Mouse (Mus musculus): ENCODE results near the gene Inpp4b. TPM values are rescaled to one million over a fixed set of nuclear protein-coding genes. Genes with fewer than 3 reads are reported as not detected.

Inpp4b gene
- polyA plus RNA-seq, 1 experiment, result 0.46 TPM

GRCm38 (mm10) chr8:81768731-81769445, 426.5 kb downstream of the Inpp4b start:
- WGBS, result 35% methylated on average over 2 of the region's 2 CpGs
- no peak for DNase-seq (ENCODE audit: low read depth, low spot score)

GRCm38 (mm10) chr8:81770603-81771276, 428.4 kb downstream of the Inpp4b start:
- no peak for DNase-seq (ENCODE audit: low read depth, low spot score)
- WGBS, result 68% methylated on average over 6 of the region's 6 CpGs

- no peak for DNase-seq (ENCODE audit: low read depth, low spot score)
- 89% methylated on average over 5 of the region's 5 CpGs for WGBS
Observed at GRCm38 (mm10) chr8:81772855-81773254, 430.5 kb downstream of the Inpp4b start.

- WGBS, result 72% methylated on average over 9 of the region's 9 CpGs
Observed at GRCm38 (mm10) chr8:81773305-81773965, 431.1 kb downstream of the Inpp4b start.

GRCm38 (mm10) chr8:81774010-81774409, 431.7 kb downstream of the Inpp4b start:
- DNase-seq (ENCODE audit: low read depth, low spot score), result no peak
- 46% methylated on average over 4 of the region's 4 CpGs for WGBS

More at GRCm38 (mm10) chr8:81773305-81773965, 431.1 kb downstream of the Inpp4b start:
- no peak for DNase-seq (ENCODE audit: low read depth, low spot score)

GRCm38 (mm10) chr8:81774454-81774853, 432.1 kb downstream of the Inpp4b start:
- DNase-seq (ENCODE audit: low read depth, low spot score), result no peak

GRCm38 (mm10) chr8:81776516-81777237, 434.3 kb downstream of the Inpp4b start:
- 70% methylated on average over 4 of the region's 4 CpGs for WGBS
- no peak for DNase-seq (ENCODE audit: low read depth, low spot score)

More at GRCm38 (mm10) chr8:81774454-81774853, 432.1 kb downstream of the Inpp4b start:
- WGBS, result 22% methylated on average over 1 of the region's 1 CpGs

- DNase-seq (ENCODE audit: low read depth, low spot score), result no peak
- WGBS, result 73% methylated on average over 1 of the region's 1 CpGs
Observed at GRCm38 (mm10) chr8:81777704-81778103, 435.3 kb downstream of the Inpp4b start.

GRCm38 (mm10) chr8:81779440-81779839, 437.1 kb downstream of the Inpp4b start:
- no peak for DNase-seq (ENCODE audit: low read depth, low spot score)
- WGBS, result 87% methylated on average over 5 of the region's 5 CpGs

GRCm38 (mm10) chr8:81780166-81780565, 437.8 kb downstream of the Inpp4b start:
- WGBS, result 94% methylated on average over 6 of the region's 6 CpGs
- no peak for DNase-seq (ENCODE audit: low read depth, low spot score)

- DNase-seq (ENCODE audit: low read depth, low spot score), result no peak
- WGBS, result 88% methylated on average over 2 of the region's 2 CpGs
Observed at GRCm38 (mm10) chr8:81780921-81781675, 438.7 kb downstream of the Inpp4b start.

- 86% methylated on average over 4 of the region's 4 CpGs for WGBS
- DNase-seq (ENCODE audit: low read depth, low spot score), result no peak
Observed at GRCm38 (mm10) chr8:81782781-81783180, 440.4 kb downstream of the Inpp4b start.

- DNase-seq (ENCODE audit: low read depth, low spot score), result no peak
- WGBS, result 83% methylated on average over 3 of the region's 3 CpGs
Observed at GRCm38 (mm10) chr8:81784775-81785174, 442.4 kb downstream of the Inpp4b start.

- DNase-seq (ENCODE audit: low read depth, low spot score), result no peak
- WGBS, result 72% methylated on average over 2 of the region's 2 CpGs
Observed at GRCm38 (mm10) chr8:81788498-81788897, 446.1 kb downstream of the Inpp4b start.

- 65% methylated on average over 5 of the region's 5 CpGs for WGBS
- no peak for DNase-seq (ENCODE audit: low read depth, low spot score)
Observed at GRCm38 (mm10) chr8:81792649-81793048, 450.3 kb downstream of the Inpp4b start.

GRCm38 (mm10) chr8:81798501-81798900, 456.1 kb downstream of the Inpp4b start:
- no peak for DNase-seq (ENCODE audit: low read depth, low spot score)
- WGBS, result 56% methylated on average over 1 of the region's 1 CpGs

GRCm38 (mm10) chr8:81800792-81801191, 458.4 kb downstream of the Inpp4b start:
- DNase-seq (ENCODE audit: low read depth, low spot score), result no peak

GRCm38 (mm10) chr8:81806797-81807196, 464.4 kb downstream of the Inpp4b start:
- peak; percentile 31 for DNase-seq (ENCODE audit: low read depth, low spot score)

GRCm38 (mm10) chr8:81807578-81807977, 465.2 kb downstream of the Inpp4b start:
- DNase-seq (ENCODE audit: low read depth, low spot score), result no peak
- 56% methylated on average over 6 of the region's 6 CpGs for WGBS
